Mouse (Mus musculus): ENCODE data around the gene Rexo2. TPM values are rescaled to one million over a fixed set of nuclear protein-coding genes. Genes with fewer than 3 reads are reported as not detected.

Gene Rexo2
- total and polyA plus RNA-seq, 3 experiments, result 190 to 338 TPM; not detected in 1

DNA sequence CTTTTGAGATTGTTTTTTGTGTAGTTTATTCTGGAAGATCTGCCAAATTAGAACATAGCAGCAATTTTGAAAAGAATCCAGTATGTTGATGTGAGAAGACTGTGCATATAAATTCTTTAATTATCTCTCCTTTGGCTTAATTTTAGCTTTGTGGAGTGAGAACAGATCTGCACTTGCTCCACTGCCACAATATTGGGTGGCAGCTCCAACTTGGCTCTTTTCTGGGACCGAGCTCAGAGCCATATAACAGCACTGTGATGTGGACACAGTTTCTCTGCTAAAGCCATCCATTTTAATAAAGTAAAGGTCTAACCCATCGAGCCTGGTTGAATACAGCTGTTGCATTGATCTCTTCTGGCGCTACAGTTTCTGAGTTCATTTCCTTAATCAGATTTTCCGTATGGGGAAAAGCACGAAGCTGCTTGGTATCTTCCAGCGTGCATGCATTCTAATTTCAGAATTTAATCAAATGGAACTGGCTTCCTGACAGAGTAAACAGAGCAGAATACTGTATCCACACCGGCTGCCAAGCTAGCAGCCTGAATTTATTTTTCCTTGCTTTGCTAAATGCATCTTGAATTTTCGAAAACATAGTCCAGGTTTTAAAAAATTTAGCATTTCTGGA, 24.4 kb upstream of the Rexo2 start:
- H3K27me3 ChIP-seq (ENCODE audit: control insufficient read depth in 1 of 2, insufficient read depth in 2 of 2, low read length in 2 of 2), result peaks cover 5 to 12% of the 10 kb centered on the region in 2 experiments; a peak in 3 of 4 replicates
- TF ChIP-seq TBP (IDR thresholded peaks at IDR 0.05; ENCODE audit: low read depth, low read length) (no peak), POLR2A (IDR thresholded peaks at IDR 0.05; ENCODE audit: control insufficient read depth in 1 of 2, insufficient read depth in 1 of 2, low read depth in 1 of 2, low read length in 2 of 2, poor library complexity in 1 of 2) (no peak), CHD2 (IDR thresholded peaks at IDR 0.05; ENCODE audit: low read length) (no peak), NRF1 (IDR thresholded peaks at IDR 0.05; ENCODE audit: insufficient read depth, low read depth, low read length, poor library complexity, severe bottlenecking) (no peak), HCFC1 (IDR thresholded peaks at IDR 0.05; ENCODE audit: low read depth, low read length) (no peak), MAZ (IDR thresholded peaks at IDR 0.05; ENCODE audit: low read depth, low read length) (no peak), RCOR1 (IDR thresholded peaks at IDR 0.05; ENCODE audit: low read depth, low read length) (no peak), MEF2A (IDR thresholded peaks at IDR 0.05; ENCODE audit: extremely low read depth, insufficient replicate concordance, low read depth, low read length, poor library complexity, severe bottlenecking) (no peak), USF1 (IDR thresholded peaks at IDR 0.05; ENCODE audit: low read depth, low read length) (no peak), MYC (IDR thresholded peaks at IDR 0.05; ENCODE audit: low read depth, low read length) (no peak), ZNF384 (IDR thresholded peaks at IDR 0.05; ENCODE audit: low read depth, low read length) (no peak), SMC3 (IDR thresholded peaks at IDR 0.05; ENCODE audit: low read depth, low read length) (no peak), ZKSCAN1 (IDR thresholded peaks at IDR 0.05; ENCODE audit: low read depth, low read length) (no peak), EP300 (IDR thresholded peaks at IDR 0.05; ENCODE audit: low read depth in 1 of 2, low read length in 2 of 2) (no peak), CTCF (IDR thresholded peaks at IDR 0.05 in 2 of 3, conservative IDR thresholded peaks at IDR 0.05 in 1 of 3; ENCODE audit: control insufficient read depth in 1 of 3, insufficient read depth in 1 of 3, low read depth in 2 of 3, low read length in 3 of 3, poor library complexity in 1 of 3, severe bottlenecking in 1 of 3) (no peak)
- H3K36me3 ChIP-seq (ENCODE audit: control insufficient read depth in 1 of 2, insufficient read depth in 2 of 2, low read length in 2 of 2), result no peaks in the 10 kb centered on the region
- no peak overlapping the region for H3K27ac ChIP-seq (ENCODE audit: control insufficient read depth, low read depth, low read length)
- no peaks in the 10 kb centered on the region for H3K9me3 ChIP-seq (replicated peaks; ENCODE audit: insufficient read depth, low read length)
- no peaks in the 10 kb centered on the region for H3K79me2 ChIP-seq (ENCODE audit: control insufficient read depth, insufficient read depth, low read length, poor library complexity)
- no peaks in the 10 kb centered on the region for H3K4me1 ChIP-seq (ENCODE audit: control insufficient read depth in 1 of 2, insufficient read depth in 2 of 2, low read length in 2 of 2)
- no peak for DNase-seq (ENCODE audit: low read depth, low spot score)
- H3K4me3 ChIP-seq (ENCODE audit: control insufficient read depth in 1 of 2, insufficient read depth in 1 of 2, low read depth in 2 of 2, low read length in 2 of 2), result no peak overlapping the region
- no peak overlapping the region for H3K9ac ChIP-seq (ENCODE audit: control insufficient read depth, low read depth, low read length, poor library complexity, severe bottlenecking)

DNA sequence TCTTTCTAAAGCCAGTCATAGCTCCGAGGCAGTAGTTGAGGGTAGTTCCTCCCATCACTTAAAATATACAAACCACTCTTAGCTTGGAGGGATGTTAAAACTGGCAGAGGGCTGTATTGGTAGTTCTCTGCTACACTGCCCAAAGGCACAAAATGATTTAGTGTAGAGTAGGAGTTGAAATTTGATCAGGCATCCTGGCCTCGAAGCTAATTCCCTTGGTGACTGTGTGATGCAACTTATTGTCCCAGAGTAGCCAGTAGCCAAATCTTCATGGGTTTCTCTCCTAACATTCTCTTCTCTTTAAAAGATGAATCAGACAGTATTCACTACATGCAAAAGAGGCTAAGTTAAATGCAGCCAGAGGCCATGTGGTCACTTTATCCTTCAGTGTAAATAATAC, 22.6 kb upstream of the Rexo2 start:
- H3K27me3 ChIP-seq (ENCODE audit: control insufficient read depth in 1 of 2, insufficient read depth in 2 of 2, low read length in 2 of 2), result peaks cover 2 to 12% of the 10 kb centered on the region in 2 experiments; a peak in 3 of 4 replicates
- H3K36me3 ChIP-seq (ENCODE audit: control insufficient read depth in 1 of 2, insufficient read depth in 2 of 2, low read length in 2 of 2), result no peaks in the 10 kb centered on the region
- DNase-seq (ENCODE audit: low read depth, low spot score), result no peak
- H3K27ac ChIP-seq (ENCODE audit: control insufficient read depth, low read depth, low read length), result no peak overlapping the region
- H3K4me1 ChIP-seq (ENCODE audit: control insufficient read depth in 1 of 2, insufficient read depth in 2 of 2, low read length in 2 of 2), result no peaks in the 10 kb centered on the region
- no peaks in the 10 kb centered on the region for H3K9me3 ChIP-seq (replicated peaks; ENCODE audit: insufficient read depth, low read length)
- no peaks in the 10 kb centered on the region for H3K79me2 ChIP-seq (ENCODE audit: control insufficient read depth, insufficient read depth, low read length, poor library complexity)
- no peak overlapping the region for H3K4me3 ChIP-seq (ENCODE audit: control insufficient read depth in 1 of 2, insufficient read depth in 1 of 2, low read depth in 2 of 2, low read length in 2 of 2)
- H3K9ac ChIP-seq (ENCODE audit: control insufficient read depth, low read depth, low read length, poor library complexity, severe bottlenecking), result no peak overlapping the region
- TF ChIP-seq MEF2A (IDR thresholded peaks at IDR 0.05; ENCODE audit: extremely low read depth, insufficient replicate concordance, low read depth, low read length, poor library complexity, severe bottlenecking) (no peak), NRF1 (IDR thresholded peaks at IDR 0.05; ENCODE audit: insufficient read depth, low read depth, low read length, poor library complexity, severe bottlenecking) (no peak), CTCF (IDR thresholded peaks at IDR 0.05 in 2 of 3, conservative IDR thresholded peaks at IDR 0.05 in 1 of 3; ENCODE audit: control insufficient read depth in 1 of 3, insufficient read depth in 1 of 3, low read depth in 2 of 3, low read length in 3 of 3, poor library complexity in 1 of 3, severe bottlenecking in 1 of 3) (no peak), POLR2A (IDR thresholded peaks at IDR 0.05; ENCODE audit: control insufficient read depth in 1 of 2, insufficient read depth in 1 of 2, low read depth in 1 of 2, low read length in 2 of 2, poor library complexity in 1 of 2) (no peak), USF2 (IDR thresholded peaks at IDR 0.05; ENCODE audit: borderline replicate concordance in 1 of 2, insufficient read depth in 1 of 2, low read depth in 1 of 2, low read length in 2 of 2) (no peak), E2F4 (IDR thresholded peaks at IDR 0.05; ENCODE audit: borderline replicate concordance, low read depth, low read length) (no peak), SMC3 (IDR thresholded peaks at IDR 0.05; ENCODE audit: low read depth, low read length) (no peak), KAT2A (conservative IDR thresholded peaks at IDR 0.05; ENCODE audit: low read depth, low read length) (no peak), BHLHE40 (IDR thresholded peaks at IDR 0.05; ENCODE audit: borderline replicate concordance, low read depth, low read length) (no peak), MAX (IDR thresholded peaks at IDR 0.05; ENCODE audit: low read length) (no peak), NELFE (IDR thresholded peaks at IDR 0.05; ENCODE audit: low read depth, low read length) (no peak), ZKSCAN1 (IDR thresholded peaks at IDR 0.05; ENCODE audit: low read depth, low read length) (no peak), ETS1 (IDR thresholded peaks at IDR 0.05; ENCODE audit: low read depth, low read length) (no peak)

Data from MEL (cell line).